Mouse (Mus musculus) lung, postnatal 14 days (tissue): ENCODE measurements around the gene St6galnac6.

Experiments used
- DNase-seq: peaks from one replicate; pipeline ENCODE4 v3.0.0; 2021

The St6galnac6 gene

DNA sequence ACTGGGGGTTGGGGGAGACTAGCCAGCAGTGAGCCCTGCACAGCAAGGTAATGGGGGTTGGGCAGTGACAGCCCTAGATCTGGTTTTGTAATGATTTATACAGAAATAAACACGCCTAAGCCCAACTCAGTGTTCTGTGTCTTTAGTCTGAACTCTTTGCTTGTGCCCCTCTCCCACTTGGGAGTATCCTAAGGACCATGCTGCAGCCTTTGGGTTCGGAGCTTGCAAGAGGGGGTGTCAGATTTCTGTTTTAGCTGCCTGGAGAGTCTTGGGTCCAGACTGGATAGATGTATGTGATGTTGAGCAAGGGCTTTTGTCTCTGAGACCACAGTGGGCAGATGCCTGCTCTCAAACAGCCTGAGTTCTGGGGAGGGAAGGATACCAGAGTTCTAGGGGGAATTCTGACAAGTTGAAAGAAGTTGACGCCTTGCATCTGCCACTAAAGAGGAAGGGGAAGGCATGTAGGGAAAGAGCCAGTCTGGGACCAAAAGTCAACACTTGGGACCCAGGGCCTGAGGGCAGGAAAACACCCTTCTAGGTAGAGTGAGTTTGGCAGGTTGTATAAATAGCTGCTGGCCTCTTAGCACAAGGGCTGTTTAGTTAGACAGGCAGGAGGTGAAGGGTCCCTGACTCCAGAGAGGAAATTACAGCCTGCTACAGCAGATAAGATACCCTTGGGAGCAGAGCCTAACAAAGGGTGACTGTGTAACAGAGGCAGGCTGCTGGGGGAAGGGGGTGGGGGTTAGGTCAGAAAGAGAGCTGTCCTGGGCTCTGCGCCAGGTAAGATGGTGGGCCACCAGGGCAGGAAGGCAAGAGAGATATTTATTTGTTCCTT lies 21.4 kb downstream of the St6galnac6 start:
- peak; percentile 59 for DNase-seq

DNA sequence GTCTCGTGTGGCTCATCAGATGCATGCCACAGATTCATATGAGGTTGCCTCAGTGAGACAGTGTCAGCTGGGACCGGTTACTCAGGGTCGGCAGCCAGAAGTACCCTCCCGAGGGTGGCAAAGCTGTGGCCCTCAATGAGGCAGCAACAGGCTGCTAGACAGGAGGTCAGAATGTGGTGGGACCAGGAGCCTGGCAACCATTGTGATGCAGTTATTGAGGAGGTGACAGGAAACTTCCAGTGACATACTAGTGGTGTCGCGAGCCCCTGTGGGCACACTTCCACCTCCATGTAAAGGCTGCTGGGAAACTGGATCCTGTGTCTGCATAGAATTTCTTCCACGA lies 22.0 kb downstream of the St6galnac6 start, which contains the start of gene Ak1:
Gene Ak1 (plus strand): TSS at position 242 of the 343 bp plus-strand sequence.
- DNase-seq = no peak

DNA sequence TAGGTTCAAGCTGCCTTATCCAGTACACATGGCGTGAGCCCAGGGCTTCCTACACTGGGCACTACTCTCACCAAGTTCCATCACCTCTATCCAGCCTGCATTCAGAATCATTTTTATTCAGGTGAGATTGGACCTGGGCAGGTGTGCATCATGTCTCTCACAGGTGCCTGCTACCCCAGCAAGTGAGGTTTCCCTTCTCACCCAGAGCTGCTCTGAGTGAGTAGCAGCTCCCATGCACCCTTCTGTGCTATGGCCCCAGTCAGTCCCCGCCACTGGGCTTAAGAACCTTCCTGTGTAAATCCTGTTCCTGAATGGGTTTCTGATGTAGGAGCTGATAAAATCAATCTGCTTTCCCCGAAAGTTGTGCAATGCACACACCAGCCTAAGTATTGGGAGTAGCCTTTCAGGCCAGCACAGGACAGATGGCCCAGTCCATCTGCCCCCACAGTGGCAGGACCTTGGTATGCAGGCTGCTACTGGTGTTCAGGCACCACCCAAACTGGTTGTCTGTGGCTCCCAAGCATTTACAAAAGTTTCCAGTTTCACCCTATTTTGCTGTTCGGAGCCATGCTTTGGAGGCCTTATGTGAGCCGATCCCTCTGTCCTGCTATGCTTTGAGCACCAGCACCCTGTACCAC lies 24.7 kb downstream of the St6galnac6 start:
- DNase-seq = no peak

DNA sequence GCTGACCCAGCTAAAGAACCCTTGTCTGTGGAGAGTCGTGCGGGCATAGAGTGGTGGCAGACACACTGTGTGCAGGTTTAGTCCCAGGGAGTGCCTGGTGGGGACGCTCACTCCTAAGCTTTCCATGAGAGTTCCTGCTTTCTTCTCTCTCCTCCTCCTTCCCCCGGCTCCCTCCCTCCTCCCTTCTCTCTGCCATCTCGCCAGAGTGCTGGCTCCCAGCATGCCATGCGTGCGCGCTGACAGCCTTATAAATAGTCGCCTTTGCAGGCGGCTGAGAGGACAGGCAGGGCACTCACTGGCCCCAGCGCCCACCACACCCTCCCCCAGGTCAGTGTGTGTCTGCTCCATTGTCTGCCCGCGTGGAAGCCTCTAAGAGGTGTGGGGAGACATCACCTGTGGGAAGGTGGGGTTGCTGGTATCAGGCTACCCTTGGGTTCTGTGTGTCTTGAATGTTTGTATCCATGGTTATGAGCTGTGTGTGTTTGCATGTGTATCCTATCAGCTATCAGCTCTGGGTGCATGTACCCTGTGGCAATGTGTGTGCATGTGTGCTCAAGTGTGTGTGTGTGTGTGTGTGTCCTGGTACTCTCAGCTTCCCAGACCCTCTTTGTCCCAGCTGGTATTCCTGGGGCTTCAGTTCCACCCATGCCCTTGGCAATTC lies 25.8 kb downstream of the St6galnac6 start:
- DNase-seq = peak; percentile 73

DNA sequence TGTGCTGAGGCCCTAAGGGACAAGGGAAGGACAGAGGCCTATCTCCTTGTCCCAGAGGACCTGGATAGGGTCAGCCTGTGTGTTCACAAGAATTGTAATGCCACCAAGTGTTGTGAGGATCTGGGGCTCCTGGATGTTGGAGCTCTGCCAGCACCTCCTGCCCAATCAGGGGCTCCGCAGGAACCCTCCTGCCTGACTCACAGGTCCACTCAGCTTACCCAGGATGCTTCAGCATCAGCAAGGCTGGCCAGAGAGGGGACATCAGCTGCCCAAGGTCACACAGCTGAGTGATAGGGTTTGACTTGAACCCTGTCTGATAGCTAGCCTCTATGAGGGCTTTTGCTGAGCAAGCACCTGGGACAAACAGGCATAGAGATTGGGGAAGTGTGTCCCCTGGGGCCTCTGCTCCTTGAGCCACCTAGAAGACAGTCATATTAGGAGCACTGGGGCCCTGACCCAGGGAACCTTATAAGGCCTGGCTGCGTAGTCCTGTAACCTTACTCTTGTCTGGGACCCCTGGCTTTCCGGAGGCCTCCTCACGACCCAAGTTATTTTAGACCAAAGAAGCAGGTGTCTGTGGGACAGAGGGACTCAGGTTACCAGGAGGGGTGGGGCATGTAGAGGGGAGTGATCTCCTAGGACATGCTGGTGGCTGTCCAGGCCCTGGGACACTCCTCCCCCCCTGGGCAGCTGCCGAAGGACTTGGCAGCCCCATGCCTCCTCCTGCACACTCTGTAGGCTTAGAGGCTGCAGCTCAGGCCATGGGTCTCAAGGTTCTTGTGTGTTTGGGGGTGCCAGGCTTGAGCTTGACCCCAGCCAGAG lies 26.6 kb downstream of the St6galnac6 start:
- no peak for DNase-seq

DNA sequence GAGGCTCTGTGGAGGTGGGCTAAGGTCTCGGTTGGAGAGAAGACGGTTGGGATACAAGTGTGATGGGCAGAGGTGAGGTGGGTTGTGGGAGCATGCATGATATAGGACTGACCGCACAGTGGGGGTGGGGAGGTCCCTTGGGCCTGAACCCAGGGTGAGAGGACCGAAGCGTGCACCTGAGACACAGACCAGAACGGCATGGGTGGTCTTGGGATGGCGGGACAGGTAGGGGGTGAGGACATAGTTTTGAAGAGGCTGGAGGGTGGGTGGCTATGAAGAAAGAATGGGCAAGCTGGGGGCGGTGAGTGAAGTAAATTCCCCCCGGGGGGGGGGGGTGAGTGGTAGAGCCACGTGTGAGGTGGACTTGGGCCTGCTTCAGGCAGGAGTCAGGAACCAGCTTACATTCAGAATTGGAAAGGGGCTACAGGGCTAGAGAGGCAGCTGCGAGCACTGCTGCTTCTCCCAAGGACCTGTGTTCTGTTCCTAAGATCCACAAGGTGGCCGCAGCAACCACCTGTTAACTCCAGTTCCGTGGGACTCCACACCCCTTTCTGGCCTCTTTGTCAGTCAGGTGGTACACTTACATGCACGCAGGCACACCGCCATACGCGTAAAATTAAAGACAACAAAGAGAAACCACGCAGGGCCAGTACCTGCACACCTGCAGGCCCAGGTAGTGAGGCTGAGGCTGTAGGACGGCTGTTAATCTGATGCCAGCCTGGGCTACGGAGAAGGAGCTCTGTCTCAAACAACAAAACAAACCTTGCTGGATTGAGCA lies 27.9 kb downstream of the St6galnac6 start:
- no peak for DNase-seq

DNA sequence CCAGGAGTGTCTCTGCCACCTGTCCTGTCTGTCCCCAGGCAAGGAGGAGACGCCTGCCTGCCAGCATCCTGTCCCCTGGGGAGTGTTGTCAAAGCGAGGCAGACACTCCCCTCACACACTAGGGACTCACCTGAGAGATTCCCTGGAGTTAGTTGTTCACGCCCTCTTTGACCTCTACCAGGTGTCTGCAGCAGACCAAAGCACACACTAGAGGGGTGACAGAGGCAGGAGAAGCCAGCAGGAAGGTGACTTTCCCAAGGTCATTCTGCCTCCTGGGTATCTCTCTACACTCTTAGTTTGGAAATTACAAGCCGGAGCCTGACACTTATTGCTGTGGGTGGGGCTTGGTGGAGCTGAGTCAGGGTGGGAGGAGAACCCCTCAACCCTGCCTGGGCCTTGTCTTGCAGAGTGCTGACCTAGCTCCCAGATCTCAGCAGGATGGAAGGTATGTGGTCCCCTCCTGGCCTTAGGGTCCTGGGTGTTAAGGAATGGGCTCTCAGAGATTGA lies 28.6 kb downstream of the St6galnac6 start:
- DNase-seq = no peak

DNA sequence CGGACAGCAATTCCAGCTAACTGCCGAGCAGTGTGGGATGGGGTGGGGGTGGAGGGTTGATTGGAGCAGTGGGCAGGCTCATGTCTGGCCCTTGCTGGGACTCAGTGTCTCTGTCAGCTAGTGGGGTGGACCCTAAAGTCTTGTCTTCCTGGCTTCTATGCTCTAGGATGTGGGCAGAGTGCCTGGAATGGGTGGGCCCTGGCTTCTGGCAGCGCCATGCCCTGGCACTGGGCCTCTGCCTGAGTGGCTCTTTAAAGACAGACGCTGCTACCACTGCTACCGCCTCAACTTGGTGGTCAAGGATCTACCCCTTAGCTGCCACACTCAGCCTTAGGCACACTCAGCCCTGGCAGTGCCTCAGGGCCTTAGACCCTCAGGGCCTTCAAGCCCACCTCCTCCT lies 29.2 kb downstream of the St6galnac6 start:
- peak; percentile 89 for DNase-seq

DNA sequence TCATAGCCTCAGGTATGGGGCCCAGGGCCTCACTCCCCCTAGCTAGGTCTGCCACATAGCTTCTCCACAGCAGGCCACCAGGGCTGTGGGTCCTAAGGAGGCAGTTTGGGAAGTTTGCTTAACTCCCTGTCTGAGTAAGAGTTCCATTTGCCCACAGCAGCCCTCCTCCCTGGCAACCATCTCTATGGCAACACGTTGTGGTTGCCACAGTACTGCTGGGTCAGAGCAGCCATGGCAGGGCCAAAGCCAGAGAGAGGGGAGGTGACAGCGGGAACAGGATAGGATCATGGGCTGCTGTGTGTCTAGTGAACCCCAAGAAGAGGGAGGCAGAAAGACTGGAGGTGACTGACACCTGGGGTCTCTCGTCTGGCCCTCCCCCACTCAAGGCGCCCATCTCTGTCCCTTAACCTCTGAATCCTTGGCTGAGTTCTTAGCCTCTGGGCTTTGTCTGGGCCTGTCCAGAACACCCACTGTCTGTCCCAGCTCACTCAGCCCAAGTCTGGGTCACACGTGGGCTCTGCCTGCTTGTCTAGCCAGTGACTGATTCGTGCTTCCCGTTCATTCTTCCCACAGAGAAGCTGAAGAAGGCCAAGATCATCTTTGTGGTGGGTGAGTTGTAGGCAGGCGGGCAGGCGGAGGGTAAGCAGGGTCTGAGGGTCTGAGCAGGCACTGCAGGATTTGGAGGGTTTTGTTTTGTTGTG lies 29.9 kb downstream of the St6galnac6 start:
- DNase-seq = peak; percentile 71

DNA sequence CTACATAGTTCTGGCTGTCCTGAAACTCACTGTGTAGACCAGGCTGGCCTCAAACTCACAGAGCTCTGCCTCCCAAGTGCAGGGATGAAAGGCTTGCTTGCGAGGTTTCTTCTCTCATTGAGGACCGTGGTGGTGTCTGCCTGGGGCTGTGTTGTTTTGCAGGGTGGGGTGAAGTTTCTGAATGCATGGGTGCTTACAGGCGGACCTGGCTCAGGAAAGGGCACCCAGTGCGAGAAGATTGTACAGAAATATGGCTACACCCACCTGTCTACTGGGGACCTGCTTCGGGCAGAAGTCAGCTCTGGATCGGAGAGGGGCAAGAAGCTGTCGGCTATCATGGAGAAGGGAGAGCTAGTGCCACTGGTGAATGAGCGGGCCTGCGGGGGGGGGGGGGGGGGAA lies 30.5 kb downstream of the St6galnac6 start:
- DNase-seq = no peak

DNA sequence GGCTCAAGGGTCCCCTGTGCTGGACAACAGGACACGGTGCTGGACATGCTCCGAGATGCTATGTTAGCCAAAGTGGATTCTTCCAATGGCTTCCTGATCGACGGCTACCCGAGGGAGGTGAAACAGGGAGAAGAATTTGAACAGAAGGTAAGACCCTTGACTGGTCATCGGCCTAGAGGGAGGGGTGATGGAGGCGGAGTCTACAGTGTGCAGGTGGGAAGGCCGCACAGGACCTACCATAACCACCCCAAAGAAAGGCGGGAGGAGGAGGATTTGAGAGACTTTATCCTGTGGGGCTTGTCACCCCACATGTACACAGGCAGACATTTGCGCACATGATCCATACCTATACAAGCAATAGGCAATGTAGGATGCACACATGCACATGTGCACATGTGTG lies 31.5 kb downstream of the St6galnac6 start:
- DNase-seq = no peak

DNA sequence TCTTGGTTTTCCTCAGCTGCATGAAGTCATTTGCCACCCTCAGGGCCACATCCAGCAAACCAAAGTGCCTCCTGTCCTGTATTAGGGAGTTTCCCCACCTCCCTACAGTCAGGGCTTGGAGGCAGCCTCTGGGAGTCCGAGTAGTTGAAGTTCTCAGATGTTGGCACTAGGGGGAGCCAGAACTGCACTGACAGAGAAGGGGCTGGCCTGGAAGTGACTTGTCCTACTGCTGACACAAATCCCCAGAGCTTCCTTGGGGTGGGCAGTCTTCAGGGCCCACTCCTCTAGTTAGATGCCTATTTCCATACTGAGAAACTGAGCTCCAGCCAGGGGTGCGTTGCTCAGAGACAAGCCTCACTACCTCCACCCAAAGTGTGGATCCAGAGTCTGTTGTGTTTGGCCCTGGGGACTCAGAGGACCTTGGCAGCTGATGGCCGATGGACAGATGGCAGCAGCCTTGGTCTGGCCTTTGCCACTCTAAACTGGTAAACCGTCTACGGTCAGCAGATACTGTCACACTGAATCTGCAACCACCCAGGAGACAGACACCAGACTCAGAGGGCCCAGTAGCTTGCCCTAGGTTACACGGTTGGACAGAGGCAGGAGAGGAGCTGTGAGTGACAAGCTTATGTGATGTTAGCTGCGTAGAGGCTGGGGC lies 32.4 kb downstream of the St6galnac6 start:
- DNase-seq = peak; percentile 89

DNA sequence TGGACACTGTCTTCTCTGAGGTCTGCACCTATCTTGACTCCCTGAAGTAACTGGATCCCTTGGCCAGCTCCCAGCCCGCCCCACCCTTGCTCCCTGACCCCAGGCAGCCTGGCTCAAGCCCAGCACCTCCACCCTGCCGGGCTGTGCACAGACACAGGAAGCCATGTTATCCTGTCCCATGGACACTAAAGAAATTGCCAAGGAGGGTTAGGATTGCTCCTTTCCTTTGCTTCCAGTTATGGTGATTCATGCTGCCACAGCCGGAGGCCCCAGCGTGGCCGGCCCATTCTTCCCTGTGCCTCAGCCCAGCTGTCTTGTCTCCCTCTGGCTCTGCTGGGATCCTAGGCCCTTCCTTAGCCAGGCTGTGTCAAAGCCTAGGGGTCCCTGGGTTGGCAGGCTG lies 34.2 kb downstream of the St6galnac6 start:
- DNase-seq = peak; percentile 66

DNA sequence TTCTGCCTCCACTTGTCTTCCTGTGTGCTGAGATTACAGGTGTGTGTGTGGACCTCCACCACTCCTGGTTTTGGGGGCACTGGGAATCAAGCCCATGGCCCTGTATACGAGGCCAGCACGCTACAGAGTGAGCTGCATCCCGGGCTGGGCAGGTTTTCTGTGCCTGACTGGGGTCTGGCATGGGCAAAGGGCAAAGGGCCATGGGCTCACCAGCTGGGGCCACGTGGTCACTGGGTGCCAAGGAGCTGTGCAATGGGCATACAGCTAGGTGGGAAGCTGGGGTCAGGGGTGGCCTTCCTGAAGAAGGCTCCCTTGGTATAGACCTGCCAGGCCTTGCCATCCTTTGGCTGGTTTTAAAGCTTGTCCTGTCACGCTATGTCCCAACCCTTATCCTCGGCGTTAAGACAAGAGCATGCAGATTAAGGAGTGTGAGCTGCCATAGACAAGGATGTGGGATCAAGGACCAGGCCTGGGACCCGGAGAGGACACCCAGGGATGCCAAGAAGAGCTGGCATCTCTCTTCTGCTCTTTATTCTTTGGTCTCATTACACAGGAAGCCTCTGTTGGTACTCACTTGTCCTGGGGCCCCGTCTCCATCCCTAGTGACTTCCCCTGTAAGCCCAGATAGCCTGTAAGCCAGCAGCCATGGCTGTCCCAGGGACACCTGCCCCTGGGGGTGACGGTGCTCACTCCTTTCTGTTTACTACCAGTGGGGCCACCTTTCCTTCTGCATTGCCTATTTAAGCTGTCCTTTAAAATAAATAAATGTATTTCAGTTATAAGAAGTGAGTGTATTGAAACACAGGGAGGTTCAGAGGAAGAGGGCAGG lies 35.0 kb downstream of the St6galnac6 start:
- DNase-seq = no peak

DNA sequence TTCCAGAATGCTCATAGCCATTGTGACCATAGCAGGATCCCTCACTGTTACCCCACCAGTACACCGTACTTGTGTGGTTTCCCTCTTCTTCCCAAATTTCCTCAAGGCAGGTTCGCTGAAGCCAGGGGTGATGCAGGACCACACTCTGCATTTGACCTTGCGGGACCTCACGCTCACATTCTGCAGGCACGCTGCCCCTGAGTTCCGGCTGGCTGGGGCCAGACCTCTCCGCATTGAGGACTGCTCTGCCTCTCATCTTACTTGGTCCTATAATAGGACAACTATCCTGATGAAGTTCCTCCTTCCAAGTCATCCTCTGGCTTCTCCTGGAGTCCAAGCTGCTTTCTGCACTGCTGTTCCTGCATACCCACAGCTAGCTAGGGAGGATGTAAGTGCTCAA lies 37.1 kb downstream of the St6galnac6 start:
- no peak for DNase-seq

DNA sequence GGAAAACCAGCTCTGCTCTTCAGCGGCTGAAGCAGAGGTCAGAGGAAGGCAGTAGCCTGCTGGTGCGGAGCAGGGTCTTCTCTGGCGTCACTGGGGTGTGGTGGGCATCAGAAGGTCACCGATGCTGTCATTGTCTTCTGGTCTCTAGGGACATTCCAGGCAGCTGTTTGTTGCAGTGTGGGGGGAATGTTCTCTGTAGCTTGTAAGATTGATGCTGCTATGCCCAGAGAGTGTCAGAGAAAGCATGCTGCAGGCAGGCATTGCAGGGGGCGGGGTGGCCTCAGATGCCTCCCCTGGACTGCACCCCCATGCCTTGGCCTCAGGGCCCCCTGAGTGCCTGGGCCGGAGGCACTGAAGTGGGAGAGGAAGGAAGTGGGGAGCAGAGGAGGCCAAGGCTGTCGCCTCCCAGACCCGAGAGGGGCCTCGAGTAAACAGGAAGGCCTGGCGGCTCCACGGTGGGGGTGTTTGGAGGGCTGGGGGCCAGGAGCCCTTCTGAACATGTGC lies 38.3 kb downstream of the St6galnac6 start:
- peak; percentile 80 for DNase-seq

DNA sequence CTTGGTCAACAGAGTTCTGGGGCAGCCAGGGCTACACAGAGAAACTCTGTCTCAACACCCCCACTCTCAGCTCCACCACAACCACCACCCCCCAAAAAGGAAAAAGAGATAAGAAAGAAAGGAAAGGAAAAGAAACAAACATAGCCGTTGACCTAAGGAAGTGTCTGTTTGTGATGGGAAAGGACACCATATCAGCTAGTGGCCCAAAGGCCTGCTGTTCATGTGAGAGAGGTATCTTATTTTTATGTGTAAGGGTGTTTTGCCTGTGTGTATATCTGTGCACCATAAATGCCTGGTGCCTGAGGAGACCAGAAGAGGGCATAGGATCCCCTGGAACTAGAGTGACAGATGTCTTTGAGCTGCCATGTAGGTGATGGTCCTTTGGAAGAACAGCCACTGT lies 40.1 kb downstream of the St6galnac6 start:
- DNase-seq = no peak

DNA sequence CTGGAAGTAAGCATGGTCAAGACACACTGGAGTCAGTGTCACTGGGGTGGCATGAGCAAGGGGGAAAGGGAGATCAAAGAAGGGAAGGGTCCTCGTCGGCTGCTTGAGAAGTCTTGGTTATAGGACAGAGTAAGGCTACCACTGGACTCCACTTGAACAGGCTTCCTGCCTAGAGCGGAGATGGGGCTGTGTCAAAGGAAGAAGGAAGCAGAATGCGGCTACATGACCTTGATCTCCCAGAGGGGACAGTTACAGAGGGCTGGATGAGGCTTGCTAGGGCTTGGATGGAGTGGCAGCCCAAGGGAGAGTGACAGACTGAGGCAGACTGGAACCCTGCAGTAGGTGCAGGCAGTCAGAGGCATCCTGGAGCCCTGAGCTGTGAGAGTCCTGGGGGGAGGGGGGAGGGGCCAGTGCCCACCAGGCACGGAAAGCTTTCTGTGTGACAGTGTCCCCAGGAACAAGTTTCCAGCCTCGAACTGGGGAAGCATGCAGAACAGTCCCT lies 41.1 kb downstream of the St6galnac6 start:
- DNase-seq = no peak

DNA sequence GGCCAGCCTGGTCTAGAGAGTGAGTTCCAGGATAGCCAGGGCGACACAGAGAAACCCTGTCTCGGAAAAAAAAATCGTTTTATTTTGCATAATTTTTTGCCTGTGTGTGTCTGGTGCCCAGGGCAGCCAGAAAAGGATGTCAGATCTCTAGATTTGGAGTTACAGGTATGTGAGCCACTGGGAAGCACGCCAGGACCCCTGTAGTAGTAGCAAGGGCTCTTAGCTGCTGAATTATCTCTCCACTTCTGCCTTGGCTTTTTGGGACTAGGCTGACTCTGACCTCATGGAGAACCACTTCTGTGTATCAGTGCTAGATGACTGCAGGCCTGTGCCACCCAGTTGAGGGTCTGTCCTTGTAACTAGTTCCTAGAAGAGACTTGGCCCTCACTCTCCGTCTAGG lies 42.3 kb downstream of the St6galnac6 start:
- no peak for DNase-seq

DNA sequence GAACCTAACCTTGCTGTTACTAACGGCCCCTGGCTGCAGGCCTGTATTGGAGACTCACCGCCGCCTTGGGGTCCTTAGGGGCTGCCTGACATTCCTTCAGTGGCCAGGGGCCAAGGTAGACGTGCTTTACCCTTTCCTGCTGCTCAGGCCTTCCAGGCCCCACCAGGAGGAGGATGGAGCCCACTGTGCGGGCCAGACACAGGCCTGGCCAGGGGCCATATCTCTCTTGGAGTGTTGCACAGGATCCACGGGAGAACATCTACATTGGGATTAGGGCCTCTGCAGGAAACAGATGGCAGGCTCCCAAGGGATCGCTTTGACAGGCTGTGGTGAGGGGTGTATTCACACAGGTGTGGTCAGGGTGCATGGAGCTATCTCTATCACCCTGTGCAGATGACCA lies 43.3 kb downstream of the St6galnac6 start:
- no peak for DNase-seq
